Mouse (Mus musculus): Measurements from ENCODE around the gene Serinc3. TPM values are rescaled to one million over a fixed set of nuclear protein-coding genes. Genes with fewer than 3 reads are reported as not detected.
A peak's percentile ranks its signal among the peaks of the same experiment; 100 is the strongest.

Serinc3 gene
- total RNA-seq, 2 experiments from 2014 or later = 141 to 145 TPM

GRCm38 (mm10) chr2:163593636-163594282 is 51.2 kb downstream of the Serinc3 start:
- no peak for DNase-seq

GRCm38 (mm10) chr2:163592084-163592483 is 52.8 kb downstream of the Serinc3 start:
- peak; percentile 25 for DNase-seq

- no peak for DNase-seq
Measured at GRCm38 (mm10) chr2:163590996-163591395, 53.9 kb downstream of the Serinc3 start.

- DNase-seq = no peak
Measured at GRCm38 (mm10) chr2:163590211-163590610, 54.7 kb downstream of the Serinc3 start.

GRCm38 (mm10) chr2:163587506-163587905 is 57.4 kb downstream of the Serinc3 start:
- DNase-seq = no peak

GRCm38 (mm10) chr2:163586384-163587261 is 58.3 kb downstream of the Serinc3 start:
- no peak for DNase-seq

- DNase-seq = no peak
Measured at GRCm38 (mm10) chr2:163584088-163584426, 60.9 kb downstream of the Serinc3 start.

- no peak for DNase-seq
Measured at GRCm38 (mm10) chr2:163583226-163584087, 61.5 kb downstream of the Serinc3 start.

- DNase-seq = no peak
Measured at GRCm38 (mm10) chr2:163580069-163580945, 64.6 kb downstream of the Serinc3 start.

- no peak for DNase-seq
Measured at GRCm38 (mm10) chr2:163577986-163578385, 66.9 kb downstream of the Serinc3 start.

GRCm38 (mm10) chr2:163575248-163575647 is 69.7 kb downstream of the Serinc3 start:
- DNase-seq = no peak

- no peak for DNase-seq
Measured at GRCm38 (mm10) chr2:163574321-163574720, 70.6 kb downstream of the Serinc3 start.

Other genes with a start within 250 kb of the Serinc3 start
- gene Jph2, start 247.1 kb downstream of the Serinc3 start, total RNA-seq (2021) = 100 to 1,000 TPM; 350 to 362 TPM
- gene Oser1, start 220.4 kb downstream of the Serinc3 start, total RNA-seq (2021) = 10 to 100 TPM; 23.6 to 26.5 TPM
- gene Gdap1l1, start 206.7 kb downstream of the Serinc3 start, total RNA-seq (2021) = under 1 TPM; 0.14 to 0.34 TPM
- 10 to 100 TPM; 32.0 to 35.5 TPM for gene Fitm2, start 172.5 kb downstream of the Serinc3 start, total RNA-seq (2021)
- gene R3hdml, start 152.8 kb downstream of the Serinc3 start, total RNA-seq (2021) = not detected
- gene Hnf4a, start 138.3 kb downstream of the Serinc3 start, total RNA-seq (2021) = under 1 TPM in 1 of 2 experiments, not detected in 1; 0.23 TPM
- gene Ttpal, start 42.8 kb downstream of the Serinc3 start, total RNA-seq (2021) = 10 to 100 TPM in 1 of 2 experiments, 1 to 10 TPM in 1; 7.6 to 13.8 TPM
- gene Pkig, start 13.3 kb upstream of the Serinc3 start, total RNA-seq (2021) = 100 to 1,000 TPM; 123 to 129 TPM
- gene Ada, start 105.1 kb upstream of the Serinc3 start, total RNA-seq (2021) = 1 to 10 TPM; 1.1 to 2.4 TPM
- 1 to 10 TPM in 1 of 2 experiments, under 1 TPM in 1; 0.40 to 1.9 TPM for gene Ccn5, start 175.7 kb upstream of the Serinc3 start, total RNA-seq (2021)
- not detected for gene Kcnk15, start 208.5 kb upstream of the Serinc3 start, total RNA-seq (2021)